Mouse (Mus musculus): ENCODE measurements around the gene Ppp1r16b.

GRCm38 (mm10) chr2:158803575-158803974 lies 138.4 kb downstream of the Ppp1r16b start:
- TF ChIP-seq POLR2A (IDR thresholded peaks at IDR 0.05; ENCODE audit: extremely low read depth, insufficient read depth, low read length), result no peak
- TF ChIP-seq CTCF (IDR thresholded peaks at IDR 0.05; ENCODE audit: low read depth, low read length), result no peak
